Mouse (Mus musculus) frontal cortex, postnatal 25 days (tissue): ENCODE data around the gene Ptpn13.

ENCODE experiments used
- DNase-seq, 2 experiments: peaks; one replicate each; pipeline ENCODE4 v3.0.0; 2022; ENCODE audit warnings: low spot score in 2 of 2

The Ptpn13 gene

GRCm38 (mm10) chr5:103424678-103425319, at the start of gene Ptpn13:
Gene Ptpn13 (plus strand): TSS chr5:103425192.
- DNase-seq: peak; percentile 55 to 77

- no peak for DNase-seq
Observed at GRCm38 (mm10) chr5:103375226-103375625, 49.8 kb upstream of the Ptpn13 start.

GRCm38 (mm10) chr5:103376354-103377295, 48.4 kb upstream of the Ptpn13 start:
- DNase-seq: no peak

GRCm38 (mm10) chr5:103377493-103378130, 47.4 kb upstream of the Ptpn13 start:
- DNase-seq: no peak

GRCm38 (mm10) chr5:103380785-103381527, 44.0 kb upstream of the Ptpn13 start:
- DNase-seq: no peak

- DNase-seq: no peak
Observed at GRCm38 (mm10) chr5:103382951-103383350, 42.0 kb upstream of the Ptpn13 start.

- no peak for DNase-seq
Observed at GRCm38 (mm10) chr5:103384021-103384420, 41.0 kb upstream of the Ptpn13 start.

- DNase-seq: no peak
Observed at GRCm38 (mm10) chr5:103387540-103388026, 37.4 kb upstream of the Ptpn13 start.

GRCm38 (mm10) chr5:103389415-103389814, 35.6 kb upstream of the Ptpn13 start:
- DNase-seq: no peak

GRCm38 (mm10) chr5:103393220-103393619, 31.8 kb upstream of the Ptpn13 start:
- DNase-seq: no peak

- no peak for DNase-seq
Observed at GRCm38 (mm10) chr5:103393752-103394151, 31.2 kb upstream of the Ptpn13 start.

GRCm38 (mm10) chr5:103395683-103396082, 29.3 kb upstream of the Ptpn13 start:
- DNase-seq: no peak

GRCm38 (mm10) chr5:103397429-103397828, 27.6 kb upstream of the Ptpn13 start:
- DNase-seq: no peak

GRCm38 (mm10) chr5:103404213-103404968, 20.6 kb upstream of the Ptpn13 start:
- DNase-seq: no peak

- DNase-seq: no peak
Observed at GRCm38 (mm10) chr5:103405921-103406320, 19.1 kb upstream of the Ptpn13 start.

GRCm38 (mm10) chr5:103412020-103412747, 12.8 kb upstream of the Ptpn13 start:
- no peak for DNase-seq

GRCm38 (mm10) chr5:103414542-103414941, 10.4 kb upstream of the Ptpn13 start:
- no peak for DNase-seq

GRCm38 (mm10) chr5:103418009-103418408, 7.0 kb upstream of the Ptpn13 start:
- DNase-seq: no peak

GRCm38 (mm10) chr5:103418886-103419285, 6.1 kb upstream of the Ptpn13 start:
- DNase-seq: no peak

- no peak for DNase-seq
Observed at GRCm38 (mm10) chr5:103420568-103420967, 4.4 kb upstream of the Ptpn13 start.
